Mouse (Mus musculus) urinary bladder, postnatal 0 days (tissue): ENCODE data around the gene Tmcc1. TPM values are rescaled to one million over a fixed set of nuclear protein-coding genes. Genes with fewer than 3 reads are reported as not detected.

Source experiments
- polyA plus RNA-seq: library from polyadenylated mRNA; unstranded; fragments of >200 nt; fragmentation: Nextera tagmentation; extraction: Ambion mirVana; gene quantifications from 2 replicates; pipeline ENCODE4 v1.2.1, GENCODE M21; 2015

Tmcc1 gene
- polyA plus RNA-seq, result 8.8 and 10.0 TPM in 2 replicates

DNA sequence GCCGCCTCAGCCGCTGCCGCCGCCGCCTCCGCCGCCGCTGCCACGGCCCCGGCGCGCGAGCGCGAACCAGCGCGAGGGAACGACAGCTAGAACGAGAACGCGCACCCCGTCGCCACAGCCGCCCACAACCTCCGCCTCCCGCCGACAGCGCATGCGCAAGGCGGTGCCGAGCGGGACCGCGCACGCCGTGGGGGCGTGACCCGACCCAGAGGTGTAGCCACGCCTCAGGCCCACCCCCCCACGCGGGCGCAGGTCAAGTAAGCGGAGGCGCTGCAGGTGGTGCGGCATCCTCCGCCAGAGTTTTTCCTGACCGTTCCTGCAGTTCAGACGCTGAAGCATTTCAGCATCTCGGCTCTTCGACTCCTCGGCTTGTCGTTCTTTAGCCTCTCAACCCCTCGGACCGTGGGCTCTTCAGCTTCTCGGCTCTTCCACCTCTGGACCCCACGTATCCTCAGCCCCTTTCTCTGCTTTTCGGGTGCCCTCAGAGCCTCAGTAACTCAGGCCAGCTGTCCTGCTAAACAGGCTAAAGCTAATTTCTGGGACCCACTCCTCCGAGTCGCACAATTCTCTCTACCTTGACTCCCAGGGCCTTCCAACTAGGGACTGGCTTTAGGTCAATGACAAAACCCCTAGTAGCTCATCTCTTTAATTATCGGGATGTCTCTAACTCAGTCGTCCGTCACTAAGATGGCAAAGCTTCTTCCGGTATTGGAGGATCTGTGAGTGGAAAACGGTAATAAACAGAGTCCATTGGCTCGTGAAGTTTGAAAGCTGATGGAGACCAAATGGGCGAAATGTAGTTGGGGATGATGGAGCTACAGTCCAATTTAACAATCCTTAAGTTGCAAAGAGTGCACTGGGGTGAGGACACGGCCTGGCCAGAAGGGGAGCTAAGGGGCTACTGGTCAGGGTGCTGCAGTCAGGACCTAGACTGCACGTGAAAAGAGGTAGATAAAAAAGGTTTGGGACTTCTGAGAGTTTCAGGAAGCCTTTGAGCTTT is at the start of gene Tmcc1:
Gene Tmcc1, minus strand, starts transcription at position 93 of the 1,000 bp plus-strand sequence.

DNA sequence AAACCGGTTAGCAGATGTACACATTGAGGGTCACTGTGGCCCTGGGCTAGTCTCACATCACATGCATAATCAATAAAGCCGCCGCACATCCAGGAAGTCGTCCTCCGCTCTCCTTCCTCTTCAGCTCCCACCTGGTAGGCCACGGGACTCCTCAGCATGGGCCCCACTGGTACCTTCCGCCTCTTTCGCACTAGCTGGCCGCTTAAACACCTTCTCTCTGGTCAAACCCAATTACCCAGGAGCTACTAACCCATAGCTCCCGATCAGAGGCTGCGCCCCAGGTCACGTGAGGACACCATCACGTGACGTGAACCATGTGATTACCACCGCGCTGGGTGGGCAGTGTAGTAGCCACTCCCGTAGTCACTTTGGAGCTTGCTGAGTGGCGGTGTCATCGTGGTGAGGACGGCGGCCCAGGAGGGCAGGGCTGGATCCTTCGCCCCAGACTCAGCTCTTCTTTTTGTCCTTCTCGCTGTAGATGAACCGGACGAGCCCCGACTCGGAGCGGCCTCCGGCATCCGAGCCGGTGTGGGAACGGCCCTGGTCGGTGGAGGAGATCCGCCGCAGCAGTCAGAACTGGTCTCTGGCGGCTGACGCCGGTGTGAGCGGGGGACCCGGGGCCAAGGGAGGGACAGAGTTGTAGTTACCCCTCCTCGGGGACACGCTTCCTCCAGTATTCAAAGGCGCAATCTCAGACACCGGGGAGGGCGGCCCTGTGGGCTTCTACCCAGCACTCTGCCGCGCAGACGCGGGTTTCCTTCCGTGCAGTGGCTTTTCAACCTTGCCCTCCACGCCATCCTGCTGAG is 14.6 kb upstream of the Tmcc1 start, which contains the start of gene Washc2:
Gene Washc2, plus strand, starts transcription at position 310 of the 806 bp plus-strand sequence.

DNA sequence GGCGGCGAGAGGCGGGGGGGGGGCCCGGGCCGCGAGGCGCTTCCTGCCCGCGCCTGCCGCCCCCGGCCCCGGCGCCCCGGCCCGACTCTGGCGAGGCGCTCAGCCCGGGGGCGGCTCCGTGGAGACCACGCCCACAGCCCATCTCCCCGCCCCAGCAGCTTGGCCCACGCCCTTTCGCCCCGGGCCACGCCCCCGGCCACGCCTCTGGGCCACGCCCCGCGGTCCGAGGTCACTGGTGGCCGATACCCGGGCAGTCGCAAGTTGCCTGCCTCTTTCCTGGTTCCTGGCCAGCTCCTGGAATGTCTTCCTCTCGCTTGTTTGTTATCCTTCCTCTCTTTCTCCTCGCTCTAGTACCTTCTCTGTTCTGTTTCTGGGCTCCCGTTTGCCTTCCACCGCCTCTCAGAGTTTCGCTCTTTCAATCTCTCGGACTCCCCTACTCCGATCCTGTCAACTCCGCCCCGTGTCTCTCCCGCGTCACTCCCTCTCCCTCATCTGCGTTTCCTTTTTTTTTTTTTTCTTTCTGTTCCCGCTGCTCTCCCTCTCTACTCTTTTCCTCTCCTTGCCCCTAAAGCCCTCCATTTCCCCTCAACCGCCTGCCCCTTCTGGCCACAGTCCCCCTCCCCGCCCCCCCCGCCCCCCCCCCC is 198.3 kb downstream of the Tmcc1 start, which contains the start of gene Plxnd1:
Gene Plxnd1, minus strand, starts transcription at position 129 of the 644 bp plus-strand sequence.

Other genes starting within 250 kb of the Tmcc1 start
- gene H1foo, start 248.5 kb downstream of the Tmcc1 start, polyA plus RNA-seq, result not detected in 2 replicates
- 8.4 and 8.5 TPM in 2 replicates for gene Plxnd1, start 198.5 kb downstream of the Tmcc1 start, polyA plus RNA-seq
- gene Washc2, start 14.6 kb upstream of the Tmcc1 start, polyA plus RNA-seq, result 22.2 and 23.6 TPM in 2 replicates
- 2.1 and 2.4 TPM in 2 replicates for gene Zfand4, start 70.7 kb upstream of the Tmcc1 start, polyA plus RNA-seq
- 25.7 and 26.9 TPM in 2 replicates for gene March8, start 144.5 kb upstream of the Tmcc1 start, polyA plus RNA-seq